Mouse (Mus musculus) neural tube, embryonic 14.5 days (tissue): Measurements from ENCODE around the gene Fshb. TPM values are rescaled to one million over a fixed set of nuclear protein-coding genes. Genes with fewer than 3 reads are reported as not detected.

Experiments
- ATAC-seq: fragments of 200-750 bp; cut with Nextera tagmentation; 2 replicates; pipeline ENCODE4 v1.8.0; 2017; ENCODE audit warnings: low read depth, mild to moderate bottlenecking, moderate TSS enrichment, moderate library complexity
- H3K27ac ChIP-seq: fragments of 300-500 bp; sonication (generic); 2 replicates; pipeline ENCODE4 v1.5.1; 2014; ENCODE audit warnings: low read depth, mild to moderate bottlenecking, control low read depth, low read length, moderate library complexity, mixed read lengths
- H3K27me3 ChIP-seq: fragments of 300-500 bp; sonication (generic); 2 replicates; pipeline ENCODE4 v1.6.1; 2014; ENCODE audit warnings: low read length; ENCODE audit not compliant: control insufficient read depth, insufficient read depth
- H3K36me3 ChIP-seq: fragments of 300-500 bp; sonication (generic); 2 replicates; pipeline ENCODE4 v1.6.1; 2014; ENCODE audit warnings: low read length, mixed read lengths; ENCODE audit not compliant: control insufficient read depth, insufficient read depth
- H3K4me1 ChIP-seq: fragments of 300-500 bp; sonication (generic); 2 replicates; pipeline ENCODE4 v1.6.1; 2014; ENCODE audit warnings: low read length; ENCODE audit not compliant: control insufficient read depth, insufficient read depth
- H3K4me2 ChIP-seq: fragments of 300-500 bp; sonication (generic); 2 replicates; pipeline ENCODE4 v1.6.1; 2014; ENCODE audit warnings: mild to moderate bottlenecking, low read depth, low read length, control low read depth
- H3K4me3 ChIP-seq: fragments of 300-500 bp; sonication (generic); 2 replicates; pipeline ENCODE4 v1.5.1; 2014; ENCODE audit warnings: low read depth, low read length, control low read depth, mixed read lengths
- H3K9ac ChIP-seq: fragments of 300-500 bp; sonication (generic); replicated peaks from 2 replicates; pipeline ENCODE4 v1.6.1; 2014; ENCODE audit warnings: low read depth, mild to moderate bottlenecking, control low read depth, low read length, mixed read lengths
- H3K9me3 ChIP-seq: fragments of 300-500 bp; sonication (generic); 2 replicates; pipeline ENCODE4 v1.6.1; 2016; ENCODE audit warnings: low read length; ENCODE audit not compliant: control insufficient read depth
- WGBS: fragments of 180-500 bp; shearing (Covaris S2); extraction: QIAGEN DNeasy Blood & Tissue Kit; methylation state at CpG from one replicate; pipeline ENCODE4 v1.1.7; 2014; 5-methylcytosine and 5-hydroxymethylcytosine counted together
- polyA plus RNA-seq: library from polyadenylated mRNA; unstranded; fragments of >200 nt; fragmentation: Nextera tagmentation; extraction: Ambion mirVana; gene quantifications from 2 replicates; pipeline ENCODE4 v1.2.1, GENCODE M21; 2014

Gene Fshb
- polyA plus RNA-seq, 1 experiment from 2014 or later: not detected

- WGBS: 34% methylated on average over 2 of the region's 2 CpGs
- Histone ChIP-seq H3K27me3 (no peaks in the 10 kb centered on the region), H3K9me3 (no peaks in the 10 kb centered on the region), H3K36me3 (no peaks in the 10 kb centered on the region), H3K9ac (no peak overlapping the region), H3K4me2 (no peak overlapping the region), H3K27ac (no peak overlapping the region), H3K4me3 (no peak overlapping the region), H3K4me1 (no peaks in the 10 kb centered on the region)
- no peak for ATAC-seq
These were observed 40.1 kb downstream of the Fshb start for GRCm38 (mm10) chr2:107019331-107019730.

DNA sequence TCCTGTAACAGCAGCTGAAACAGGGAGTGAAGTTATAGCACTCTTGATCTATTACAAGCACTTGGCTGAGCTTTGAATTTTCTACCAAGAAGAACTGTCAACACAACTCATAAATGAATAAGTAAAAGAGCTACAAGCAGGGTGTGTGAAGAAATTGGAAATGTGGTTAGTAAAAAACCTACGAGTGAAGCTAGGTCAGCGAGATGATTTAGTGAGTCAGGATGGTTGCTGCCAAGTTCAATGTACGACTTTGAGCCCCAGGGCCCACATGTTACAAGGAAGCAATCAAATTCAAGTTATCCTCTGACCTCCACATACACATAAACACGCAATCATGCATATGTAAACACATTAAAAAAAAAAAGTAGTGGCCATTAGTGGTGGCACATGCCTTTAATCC is 46.3 kb downstream of the Fshb start:
- 86% methylated on average over 4 of the region's 4 CpGs for WGBS
- Histone ChIP-seq H3K36me3 (no peaks in the 10 kb centered on the region), H3K27ac (no peak overlapping the region), H3K27me3 (no peaks in the 10 kb centered on the region), H3K9me3 (no peaks in the 10 kb centered on the region), H3K4me3 (no peak overlapping the region), H3K9ac (no peak overlapping the region), H3K4me2 (no peak overlapping the region), H3K4me1 (no peaks in the 10 kb centered on the region)
- no peak for ATAC-seq

GRCm38 (mm10) chr2:107012318-107012717 is 47.1 kb downstream of the Fshb start:
- 89% methylated on average over 4 of the region's 4 CpGs for WGBS
- H3K4me2 ChIP-seq: no peak overlapping the region
- no peak for ATAC-seq

GRCm38 (mm10) chr2:107010160-107010559 is 49.3 kb downstream of the Fshb start:
- H3K27me3 ChIP-seq: no peaks in the 10 kb centered on the region
- H3K4me1 ChIP-seq: no peaks in the 10 kb centered on the region
- ATAC-seq: no peak
- H3K27ac ChIP-seq: no peak overlapping the region
- H3K9me3 ChIP-seq: no peaks in the 10 kb centered on the region
- H3K9ac ChIP-seq: no peak overlapping the region
- WGBS: 80% methylated on average over 6 of the region's 6 CpGs
- no peak overlapping the region for H3K4me3 ChIP-seq
- no peaks in the 10 kb centered on the region for H3K36me3 ChIP-seq
- H3K4me2 ChIP-seq: no peak overlapping the region

More at GRCm38 (mm10) chr2:107012318-107012717, 47.1 kb downstream of the Fshb start:
- Histone ChIP-seq H3K36me3 (no peaks in the 10 kb centered on the region), H3K4me3 (no peak overlapping the region), H3K9me3 (no peaks in the 10 kb centered on the region), H3K9ac (no peak overlapping the region), H3K27ac (no peak overlapping the region), H3K4me1 (no peaks in the 10 kb centered on the region), H3K27me3 (no peaks in the 10 kb centered on the region)

GRCm38 (mm10) chr2:107006378-107006777 is 53.1 kb downstream of the Fshb start:
- H3K4me2 ChIP-seq: no peak overlapping the region
- no peak for ATAC-seq
- no peaks in the 10 kb centered on the region for H3K4me1 ChIP-seq
- H3K4me3 ChIP-seq: no peak overlapping the region
- H3K9ac ChIP-seq: no peak overlapping the region
- no peaks in the 10 kb centered on the region for H3K9me3 ChIP-seq
- 82% methylated on average over 3 of the region's 3 CpGs for WGBS
- H3K36me3 ChIP-seq: no peaks in the 10 kb centered on the region
- H3K27me3 ChIP-seq: no peaks in the 10 kb centered on the region
- H3K27ac ChIP-seq: no peak overlapping the region

Other genes with a start within 250 kb of the Fshb start
- gene Arl14ep, start 85.2 kb downstream of the Fshb start, polyA plus RNA-seq: 37.9 and 42.0 TPM in 2 replicates
- gene Kcna4, start 231.0 kb upstream of the Fshb start, polyA plus RNA-seq: 6.2 and 7.6 TPM in 2 replicates